ENCODE assay signal across 8 mouse cellular contexts in the genomic region with DNA sequence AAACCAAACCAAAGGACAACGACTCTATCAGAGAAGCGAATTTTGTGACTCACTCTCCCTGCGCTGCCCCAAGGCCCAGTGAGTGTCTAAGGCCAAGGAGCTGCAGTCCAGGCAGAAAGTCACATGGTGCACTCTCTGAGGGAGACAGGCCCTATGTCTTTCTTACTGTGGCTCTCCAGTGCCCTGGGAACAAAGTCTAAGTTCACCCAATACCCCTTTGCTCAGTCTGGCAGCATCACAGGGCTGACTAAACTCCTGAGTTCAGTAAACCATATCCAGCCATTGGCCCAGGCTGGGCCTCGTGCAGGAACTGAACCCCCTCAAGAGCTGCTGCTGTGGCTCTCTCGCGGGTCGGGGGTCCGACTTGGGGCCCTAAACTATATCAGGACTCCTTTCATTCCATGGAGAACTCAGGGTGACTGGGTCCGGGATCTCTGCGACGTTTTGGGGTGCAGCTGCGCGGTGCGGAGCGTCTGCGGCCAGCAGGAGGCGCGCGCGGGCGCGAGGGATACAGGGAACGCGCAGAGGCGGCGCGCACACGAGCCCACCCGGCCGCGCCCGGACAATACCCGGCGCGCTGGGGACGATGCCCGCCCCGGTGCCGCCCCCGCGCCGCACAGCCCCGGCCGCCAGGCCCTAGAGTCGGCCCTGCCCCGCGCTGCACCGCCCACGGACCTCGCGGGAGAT. TPM values are rescaled to one million over a fixed set of nuclear protein-coding genes. Genes with fewer than 3 reads are reported as not detected.
A peak's percentile ranks its signal among the peaks of the same experiment; 100 is the strongest.
DNase-seq lines count a peak whose midpoint lies in the region; ATAC-seq and TF ChIP-seq lines count a peak whose summit lies in the region.

Palm (plus strand) TSS at position 522 of the 687 bp plus-strand sequence.

- no peaks in the 10 kb centered on the region for H3K9me3 ChIP-seq in heart, embryonic 13.5 days
- H3K9me3 ChIP-seq in liver, embryonic 13.5 days (replicated peaks): no peaks in the 10 kb centered on the region

- H3K27me3 ChIP-seq in C2C12 (ENCODE audit: control insufficient read depth, insufficient read depth, insufficient read length): no peaks in the 10 kb centered on the region
- peaks cover 4% of the 10 kb centered on the region; the same call in 1 of the 2 replicates for H3K27me3 ChIP-seq in heart, embryonic 13.5 days (replicated peaks)
- peaks cover 16% of the 10 kb centered on the region for H3K27me3 ChIP-seq in liver, embryonic 13.5 days
- H3K27me3 ChIP-seq in splenic B cell, adult 2 months (ENCODE audit: control insufficient read depth, insufficient read depth, low read length, poor library complexity, severe bottlenecking): no peaks in the 10 kb centered on the region

- 5% methylated on average over 42 of the region's 51 CpGs for WGBS in heart, embryonic 13.5 days
- WGBS in liver, embryonic 13.5 days (ENCODE audit: insufficient replicate concordance): 5% methylated on average over 49 of the region's 51 CpGs

- H3K27ac ChIP-seq in heart, embryonic 13.5 days (replicated peaks): peak within 1 kb of the TSS; percentile 86
- peak within 1 kb of the TSS; percentile 39; the same call in 1 of the 2 replicates for H3K27ac ChIP-seq in liver, embryonic 13.5 days

- H3K9ac ChIP-seq in heart, embryonic 13.5 days: peak within 1 kb of the TSS; percentile 96
- H3K9ac ChIP-seq in liver, embryonic 13.5 days: peak within 1 kb of the TSS; percentile 73

- H3K4me1 ChIP-seq in heart, embryonic 13.5 days: peaks cover 22% of the 10 kb centered on the region
- peaks cover 45% of the 10 kb centered on the region for H3K4me1 ChIP-seq in liver, embryonic 13.5 days (replicated peaks)

- peak within 1 kb of the TSS; percentile 50 for H3K4me3 ChIP-seq in C2C12 (ENCODE audit: insufficient read depth, poor library complexity, severe bottlenecking)
- peak within 1 kb of the TSS; percentile 92 for H3K4me3 ChIP-seq in heart, embryonic 13.5 days
- peak within 1 kb of the TSS; percentile 69 for H3K4me3 ChIP-seq in liver, embryonic 13.5 days (replicated peaks)

- DNase-seq in adrenal gland, postnatal 4 days (ENCODE audit: low spot score in 2 of 2): peak; percentile 58 to 59
- peak; percentile 91 for DNase-seq in kidney, postnatal 10 days
- DNase-seq in liver, embryonic 13.5 days: peak; percentile 48
- DNase-seq in natural killer cell, adult 2 months (ENCODE audit: low spot score in 2 of 2): peak; percentile 49 to 71
- peak; percentile 83 for DNase-seq in splenic B cell, adult 2 months (ENCODE audit: low read depth, low spot score)

- no peaks in the 10 kb centered on the region for H3K79me3 ChIP-seq in C2C12 (ENCODE audit: low read depth)

- H3K4me2 ChIP-seq in heart, embryonic 13.5 days: peak within 1 kb of the TSS; percentile 96
- H3K4me2 ChIP-seq in liver, embryonic 13.5 days: peak within 1 kb of the TSS; percentile 90

- H3ac ChIP-seq in C2C12 (ENCODE audit: control insufficient read depth, insufficient read length, low read depth): peak within 1 kb of the TSS; percentile 63

- ATAC-seq in erythroid progenitor cell, adult 5-6 weeks (replicated peaks; ENCODE audit: low FRiP score, poor library complexity, severe bottlenecking): peak; percentile 68
- 0 out of 2 replicates have a peak, but pooled peaks have one; percentile 5 for ATAC-seq in heart, embryonic 13.5 days (ENCODE audit: extremely low read depth, insufficient number of reproducible peaks, low FRiP score, low TSS enrichment)
- peak; percentile 18; the same call in 1 of the 2 replicates for ATAC-seq in liver, embryonic 13.5 days (ENCODE audit: low read depth)

- peaks cover 40% of the 10 kb centered on the region for H3K79me2 ChIP-seq in C2C12 (ENCODE audit: control insufficient read depth, insufficient read depth)

- peak; percentile 97 for TF ChIP-seq CTCF in C2C12 (IDR thresholded peaks at IDR 0.05; ENCODE audit: control insufficient read depth, insufficient read depth, insufficient read length)

- no peaks in the 10 kb centered on the region for H3K36me3 ChIP-seq in C2C12 (ENCODE audit: control insufficient read depth, insufficient read depth)
- H3K36me3 ChIP-seq in heart, embryonic 13.5 days: no peaks in the 10 kb centered on the region
- no peaks in the 10 kb centered on the region for H3K36me3 ChIP-seq in liver, embryonic 13.5 days
- no peaks in the 10 kb centered on the region for H3K36me3 ChIP-seq in splenic B cell, adult 2 months (ENCODE audit: control insufficient read depth, insufficient read depth, low read length, poor library complexity, severe bottlenecking)

TF ChIP-seq in C2C12, 6 proteins besides CTCF, POLR2A, EP300 and RAD21:
- TF ChIP-seq MYOG (IDR thresholded peaks at IDR 0.05; ENCODE audit: control insufficient read depth, extremely low read depth, insufficient read length) (no peak), CEBPB (IDR thresholded peaks at IDR 0.05; ENCODE audit: low read depth) (no peak), FOSL1 (IDR thresholded peaks at IDR 0.05; ENCODE audit: insufficient read depth, low read length, poor library complexity, severe bottlenecking) (no peak), MYOD1 (IDR thresholded peaks at IDR 0.05; ENCODE audit: control insufficient read depth, insufficient read length, low read depth) (no peak), MAX (IDR thresholded peaks at IDR 0.05) (peak; percentile 45), USF1 (IDR thresholded peaks at IDR 0.05; ENCODE audit: low read depth) (peak; percentile 35)

RNA-seq across cellular contexts. Expression of gene Palm, which starts in this region (rescaled TPM):
- polyA plus RNA-seq in C2C12 (2012; fragmentation: generic; extraction: Trizol): 39.9 TPM
- 100 to 1,000 TPM in 1 of 2 experiments, 10 to 100 TPM in 1; 91.8 to 119 TPM for total RNA-seq in adrenal gland, postnatal 4 days (2021)
- 8.8 and 16.2 TPM in 2 replicates for total RNA-seq in erythroid progenitor cell, adult 5-6 weeks (2015; ENCODE audit: low replicate concordance)
- total RNA-seq in erythroid progenitor cell, adult 5-6 weeks (2017; ENCODE audit: low replicate concordance): 2.0 and 9.2 TPM in 2 replicates
- 67.1 and 69.3 TPM in 2 replicates for polyA plus RNA-seq in heart, embryonic 13.5 days (2015; fragmentation: Nextera tagmentation; extraction: Ambion mirVana)
- 7.1 and 7.4 TPM in 2 replicates for polyA plus RNA-seq in liver, embryonic 13.5 days (2015; fragmentation: Nextera tagmentation; extraction: Ambion mirVana)

Comparison
In these comparisons a context has a peak if more than half of its experiments do, and no peak if none do; other contexts are left out.
1. Peak in every context shown above with its lines: DNase-seq, ATAC-seq, H3K4me3 ChIP-seq and H3K27ac ChIP-seq.
2. RNA of gene Palm (total RNA-seq): 91.8 to 119 TPM in adrenal gland, postnatal 4 days; 2.0 to 16.2 TPM in erythroid progenitor cell, adult 5-6 weeks; every median in the first group is over 4 times any median in the second.
3. ATAC-seq: peak in every context shown above with its lines; median percentile 68 in erythroid progenitor cell, adult 5-6 weeks; 18 in liver, embryonic 13.5 days; 5 in heart, embryonic 13.5 days.